Mouse (Mus musculus): ENCODE measurements around the gene Ankrd44. TPM values are rescaled to one million over a fixed set of nuclear protein-coding genes. Genes with fewer than 3 reads are reported as not detected.

The Ankrd44 gene
- total RNA-seq, 4 experiments from 2014 or later = 11.6 to 30.3 (median 23.4) TPM

DNA sequence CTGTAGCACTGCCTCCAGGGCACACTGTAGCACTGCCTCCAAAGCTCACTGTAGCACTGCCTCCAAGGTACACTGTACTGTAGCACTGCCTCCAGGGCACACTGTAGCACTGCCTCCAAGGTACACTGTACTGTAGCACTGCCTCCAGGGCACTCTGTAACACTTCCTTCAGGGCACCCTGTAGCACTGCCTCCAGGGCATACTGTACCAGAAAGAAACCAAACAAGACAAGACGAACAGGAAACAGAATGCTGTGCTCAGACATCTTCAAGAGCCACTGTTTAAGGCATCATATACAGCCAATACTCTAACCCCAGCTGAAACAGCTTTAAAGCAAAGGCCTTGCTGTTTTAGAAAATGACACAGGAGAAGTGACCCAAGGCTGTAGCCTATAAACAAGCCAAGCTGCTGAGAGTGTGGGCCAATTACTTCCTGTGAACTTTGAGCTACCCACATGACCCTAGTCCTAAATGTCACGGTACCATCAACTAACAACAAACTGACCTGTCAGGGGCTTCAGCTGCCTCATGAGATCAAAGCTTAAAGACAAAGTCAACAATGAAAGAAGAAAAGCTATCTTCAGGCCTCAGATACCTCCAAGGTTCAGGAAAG is 43.2 kb downstream of the Ankrd44 start:
- DNase-seq = no peak

DNA sequence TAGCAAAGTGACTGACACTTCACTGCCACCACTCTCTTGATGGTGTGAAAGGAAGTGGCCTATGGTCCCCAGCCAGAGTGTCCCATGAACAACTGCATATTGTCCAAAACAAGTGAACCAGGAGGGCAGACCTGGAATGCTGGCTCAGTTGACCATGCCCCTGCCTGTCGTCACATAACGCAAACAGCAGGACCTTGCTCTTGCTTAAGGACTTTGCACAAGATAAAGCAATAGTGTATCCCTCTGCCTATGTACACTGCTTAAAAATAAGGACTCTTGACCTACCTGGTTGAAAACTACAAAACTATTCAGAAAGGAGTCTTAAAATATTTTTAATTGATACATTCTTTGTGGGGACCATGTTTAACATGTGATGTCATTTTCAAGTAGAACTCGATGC is 44.7 kb downstream of the Ankrd44 start:
- no peak for DNase-seq

DNA sequence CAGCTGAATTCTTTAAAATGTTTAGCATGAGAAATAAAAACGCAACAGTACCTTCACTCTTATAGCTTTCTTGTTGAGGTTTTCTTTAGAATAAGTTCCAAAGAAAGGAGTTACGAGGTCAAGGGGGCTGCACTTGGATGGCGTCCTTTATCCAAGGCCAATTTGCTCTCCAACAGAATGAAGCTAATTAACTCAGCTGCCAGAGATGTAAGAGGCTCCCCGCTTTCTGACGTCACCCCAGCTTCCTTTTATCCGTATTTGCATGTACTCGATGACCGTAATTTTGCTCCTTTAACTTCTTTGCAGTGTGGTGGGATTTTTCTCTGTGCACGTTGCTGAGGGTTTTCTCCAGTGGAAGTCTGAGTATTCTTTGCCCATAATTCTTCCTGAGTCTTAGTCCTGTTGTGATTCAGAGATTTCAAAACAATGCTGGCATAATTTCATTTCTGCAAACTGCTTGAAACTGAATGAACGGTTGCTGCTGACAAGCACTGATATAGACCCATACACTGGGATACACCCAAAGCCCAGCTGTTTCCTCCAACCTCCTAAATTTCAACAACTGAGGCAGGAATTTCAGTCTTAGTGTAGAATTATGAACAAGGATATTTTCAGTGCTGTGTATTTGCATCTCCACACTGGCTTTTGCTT is 48.6 kb downstream of the Ankrd44 start:
- DNase-seq = no peak

DNA sequence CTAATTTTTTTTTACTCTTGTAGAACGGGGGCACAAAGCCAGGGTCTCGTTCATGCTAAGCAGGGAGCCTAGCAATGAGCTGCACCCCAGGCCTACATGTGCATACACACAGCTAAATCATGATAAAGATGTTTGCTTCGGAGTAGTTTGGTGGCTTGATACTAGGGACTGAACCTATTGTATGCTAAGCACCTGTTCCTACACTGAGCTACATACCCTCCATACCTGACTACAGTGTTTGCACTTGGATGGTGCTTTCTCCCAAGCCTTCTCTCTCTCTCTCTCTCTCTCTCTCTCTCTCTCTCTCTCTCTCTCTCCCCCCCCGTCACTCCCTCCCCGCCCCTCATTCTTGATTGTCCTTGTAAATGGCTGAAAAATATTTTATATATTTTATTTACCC is 49.2 kb downstream of the Ankrd44 start:
- DNase-seq = no peak

DNA sequence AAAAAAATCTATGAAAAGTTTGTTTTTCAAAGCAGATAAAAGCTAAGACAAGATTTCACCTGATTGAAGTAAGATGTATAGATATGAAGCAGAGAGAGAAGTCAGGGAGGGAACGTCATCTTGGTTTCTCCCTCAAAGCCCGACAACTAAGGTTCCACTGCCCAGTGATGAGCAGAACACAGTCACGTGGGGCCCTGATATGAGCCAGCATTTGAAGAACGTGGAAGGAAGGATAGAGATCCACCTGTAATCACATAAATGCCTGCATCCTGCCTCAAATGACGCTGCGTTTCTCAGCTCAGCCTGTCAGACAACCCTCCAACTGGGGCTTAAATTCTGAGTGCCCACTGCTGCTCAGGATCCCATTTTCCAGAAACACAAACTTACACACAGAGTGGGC is 52.1 kb downstream of the Ankrd44 start:
- DNase-seq = no peak

DNA sequence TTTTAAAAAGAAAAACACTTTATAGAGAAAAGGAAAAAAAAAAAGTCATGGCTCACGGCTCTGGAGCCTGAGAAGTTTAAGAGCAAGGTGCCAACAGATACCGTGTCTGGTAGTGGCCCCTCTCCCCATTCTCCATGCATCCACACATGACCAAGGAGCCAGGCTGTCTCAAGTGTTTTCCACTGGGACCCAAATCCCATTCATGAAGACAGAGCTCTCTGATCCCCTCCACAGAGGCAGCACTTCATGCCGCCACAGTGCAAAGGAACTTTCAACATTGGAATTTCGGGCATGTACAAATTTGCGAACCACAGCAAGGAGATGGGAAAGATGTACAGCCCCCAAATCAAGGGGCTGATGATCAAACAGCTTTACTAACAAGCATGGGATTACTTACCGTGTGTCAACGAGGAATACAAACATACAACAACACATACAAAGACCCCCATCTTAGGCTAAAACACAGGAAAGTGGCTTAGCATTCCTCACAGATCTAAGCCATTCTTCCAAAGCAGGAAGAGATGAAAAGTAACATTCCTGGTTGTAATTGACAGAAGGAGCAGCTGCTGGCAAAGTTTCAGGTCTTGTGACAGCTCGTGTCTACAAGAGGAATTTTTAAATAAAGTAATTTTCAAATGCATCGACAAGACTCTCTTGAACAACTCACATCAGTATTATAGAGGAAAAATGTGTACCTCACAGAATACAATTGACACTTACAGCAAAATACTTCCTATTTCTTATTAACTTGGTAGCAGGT is 53.1 kb downstream of the Ankrd44 start:
- DNase-seq = no peak

DNA sequence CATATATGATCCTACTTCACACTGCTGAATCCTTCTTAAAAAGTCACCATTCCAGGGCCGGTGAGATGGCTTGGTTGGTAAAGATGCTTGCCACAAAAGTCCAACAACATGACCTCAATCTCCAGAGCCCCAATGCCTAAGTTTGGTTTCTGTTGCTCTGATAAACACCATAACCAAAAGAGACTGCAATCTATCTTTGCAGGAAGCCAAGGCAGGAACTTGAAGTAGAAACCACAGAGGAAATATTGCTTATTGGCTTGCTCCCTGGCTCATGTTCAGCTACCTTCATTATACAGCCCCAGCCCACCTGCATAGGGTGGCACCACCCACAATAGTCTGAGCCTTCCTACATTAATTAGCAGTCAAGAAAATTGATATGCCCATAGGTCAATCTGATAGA is 54.9 kb downstream of the Ankrd44 start:
- DNase-seq = no peak

DNA sequence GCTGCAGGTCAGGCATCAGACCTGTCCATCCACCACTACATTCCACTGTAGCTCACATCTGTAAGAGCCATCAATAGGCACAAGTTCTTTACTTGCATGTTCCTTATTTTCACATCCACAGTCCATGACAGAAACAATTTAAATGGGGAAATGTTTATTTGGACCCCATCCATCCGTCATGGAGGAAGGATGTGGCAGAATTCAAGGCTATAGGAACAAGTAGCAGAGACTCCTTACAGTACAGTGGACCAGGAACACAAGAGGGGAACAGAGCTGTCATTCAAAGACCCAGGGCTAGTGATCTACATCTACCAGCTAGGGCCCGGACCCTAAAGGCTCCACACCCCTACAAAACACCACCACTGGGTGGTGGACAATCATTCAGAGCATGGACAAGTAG is 55.6 kb downstream of the Ankrd44 start:
- no peak for DNase-seq

DNA sequence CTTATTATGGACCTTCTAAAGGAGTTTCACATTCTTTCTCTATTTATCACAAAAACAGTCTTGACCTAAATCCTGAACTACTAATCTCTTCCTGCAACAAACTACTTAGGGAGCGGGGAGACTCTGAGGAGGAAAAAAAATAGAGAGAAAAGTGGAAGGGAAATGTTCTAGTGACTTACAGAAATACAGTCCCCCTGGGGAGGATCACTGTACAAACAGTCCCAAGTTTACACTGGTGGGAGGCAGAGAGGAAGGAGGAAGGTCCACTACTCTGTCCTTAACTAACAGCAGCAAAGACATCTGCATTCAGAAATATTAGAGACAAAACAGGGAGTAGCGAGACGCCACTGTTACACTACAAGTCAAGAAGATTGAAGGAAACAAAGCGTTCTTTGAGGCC is 59.0 kb downstream of the Ankrd44 start:
- no peak for DNase-seq

DNA sequence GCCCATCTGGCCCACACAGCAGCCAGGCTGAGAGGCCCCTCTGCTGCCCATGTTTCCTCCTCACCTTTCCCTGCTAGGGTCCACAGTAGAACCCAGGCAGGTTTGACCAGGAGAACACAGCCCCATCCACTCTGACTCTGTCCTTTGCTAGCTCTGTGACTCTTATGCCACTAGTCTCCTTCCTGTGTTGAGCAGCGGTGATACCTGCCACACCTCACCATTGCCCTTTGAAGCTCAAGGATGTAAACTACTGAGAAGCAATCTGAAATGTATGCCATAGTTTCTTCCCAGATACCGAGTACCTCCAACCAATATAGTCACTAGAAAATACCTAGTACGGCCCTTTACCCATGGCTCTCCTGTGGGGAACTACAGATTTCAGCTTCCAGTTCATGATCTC is 60.1 kb downstream of the Ankrd44 start:
- DNase-seq = no peak

DNA sequence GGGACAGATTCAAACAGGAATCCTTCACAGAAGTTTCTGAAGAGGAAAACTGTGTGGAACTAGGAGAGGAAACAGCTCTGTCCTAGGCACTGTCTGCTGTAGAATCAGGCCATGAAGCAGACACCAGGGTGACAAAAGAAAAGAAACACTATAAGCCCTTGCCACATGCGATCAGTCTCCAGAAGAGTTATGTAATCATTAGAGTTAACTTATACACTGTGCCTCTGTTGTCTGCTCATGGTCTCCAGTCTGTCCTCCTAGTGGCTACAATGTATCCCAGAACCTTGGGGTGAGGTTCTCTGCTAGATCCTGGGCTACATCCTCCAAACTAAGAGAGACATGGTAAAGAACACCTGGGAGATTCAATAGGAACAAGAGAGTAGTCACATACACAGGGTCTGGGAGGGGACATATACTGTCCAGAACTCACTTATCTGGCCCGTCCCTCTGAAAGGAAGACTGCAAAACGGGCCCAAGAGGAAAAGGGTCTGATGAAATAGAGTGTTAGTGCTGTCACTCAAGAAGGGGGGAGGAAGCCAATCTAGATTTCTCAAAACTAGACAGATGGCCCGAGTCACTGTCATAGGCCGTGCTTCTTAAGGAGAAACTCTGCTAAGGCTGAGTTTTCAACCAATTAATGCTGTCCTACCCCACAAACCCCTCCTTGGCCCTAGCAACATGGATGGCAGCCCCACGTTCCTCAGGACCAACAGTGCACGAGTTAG is 61.1 kb downstream of the Ankrd44 start:
- no peak for DNase-seq

DNA sequence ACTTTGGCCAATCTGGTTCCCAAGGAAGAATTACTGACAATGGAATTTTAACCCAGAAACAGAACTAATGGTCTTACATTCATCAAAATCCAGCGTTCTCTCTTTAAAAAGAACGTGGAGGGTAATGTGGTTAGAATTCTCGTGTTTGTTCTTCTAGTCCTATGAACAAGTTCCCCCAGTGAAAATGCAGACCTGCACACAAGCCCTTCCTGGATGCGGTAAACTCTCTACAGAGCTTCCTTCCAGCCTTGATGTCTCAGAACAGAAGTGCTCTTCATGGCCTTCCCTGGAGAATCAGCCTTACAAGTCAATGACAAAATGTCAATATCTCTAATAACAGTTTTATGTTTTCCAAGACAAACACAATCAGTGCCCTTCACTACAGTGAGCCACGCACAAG is 65.8 kb downstream of the Ankrd44 start:
- no peak for DNase-seq

DNA sequence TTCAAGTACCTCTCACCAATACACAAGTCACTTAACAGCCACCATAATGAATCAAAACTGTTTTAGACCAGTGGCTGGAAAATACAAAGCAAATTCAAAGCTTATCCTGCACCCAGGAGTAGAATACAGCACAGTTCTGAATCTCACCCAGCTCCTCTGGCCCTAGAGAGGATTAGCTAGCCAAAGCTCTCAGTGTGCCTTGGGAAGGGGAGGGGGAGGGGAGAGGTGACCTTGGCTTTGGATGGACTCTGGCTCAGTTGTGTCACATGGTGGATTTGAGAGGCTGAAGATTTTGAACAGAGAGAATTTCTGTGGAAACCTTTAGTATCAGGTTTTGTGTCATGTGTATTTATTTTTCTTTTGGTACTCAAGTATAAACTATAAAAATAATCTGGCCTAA is 66.3 kb downstream of the Ankrd44 start:
- DNase-seq = no peak

DNA sequence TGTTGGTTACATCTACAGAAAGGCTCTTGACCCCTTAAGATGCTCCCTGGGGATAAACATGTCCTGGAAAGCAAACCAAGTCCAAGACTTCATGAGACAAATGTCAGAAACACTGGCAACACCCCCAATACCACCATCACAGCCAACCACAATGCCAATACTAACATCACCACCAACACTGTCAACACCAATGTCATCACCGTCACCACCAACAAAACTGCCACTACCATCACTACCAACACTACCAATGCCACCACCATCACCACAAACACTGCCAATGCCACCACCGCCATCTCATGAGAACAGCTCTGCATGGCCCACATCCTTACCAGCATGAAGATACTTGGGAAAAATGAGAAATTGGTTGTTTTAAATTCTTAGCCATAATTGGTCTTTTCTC is 67.3 kb downstream of the Ankrd44 start:
- no peak for DNase-seq

DNA sequence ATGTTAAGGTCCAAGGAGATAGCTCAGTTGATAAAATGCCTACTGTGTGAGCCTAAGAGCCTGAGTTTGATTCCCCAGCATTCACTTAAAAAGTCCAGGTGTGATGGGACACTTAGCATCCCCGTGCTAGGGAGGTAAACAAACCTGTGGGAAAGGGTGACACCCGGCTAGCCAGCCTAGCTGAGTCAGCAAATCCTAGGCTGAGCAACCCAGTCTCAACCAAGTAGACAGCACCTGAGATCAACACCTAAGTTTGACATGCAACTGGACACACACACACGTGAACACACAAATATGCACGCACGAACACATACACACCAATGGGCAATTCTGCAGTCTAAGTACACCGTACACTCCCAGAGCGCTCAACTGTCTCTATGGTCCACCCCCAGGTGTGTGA is 69.7 kb downstream of the Ankrd44 start:
- DNase-seq = no peak

DNA sequence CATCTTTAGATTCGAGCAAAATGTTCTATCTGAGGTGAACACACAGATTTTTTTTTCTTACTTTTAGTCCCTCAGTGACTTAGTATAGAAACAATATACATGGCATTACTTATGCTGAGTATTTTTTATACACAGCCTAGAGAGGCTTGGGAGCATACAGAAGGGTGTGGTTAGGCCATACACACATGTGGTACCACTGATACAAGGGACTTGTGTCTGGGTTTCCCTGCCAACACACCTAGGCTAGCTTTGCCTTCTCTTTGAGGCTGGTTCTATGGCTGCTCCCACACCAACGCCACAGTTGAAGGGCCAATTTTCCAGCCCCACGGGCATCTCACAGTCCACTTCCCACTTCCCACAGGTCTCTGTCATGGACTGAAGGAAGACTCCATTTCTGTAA is 70.2 kb downstream of the Ankrd44 start:
- no peak for DNase-seq

DNA sequence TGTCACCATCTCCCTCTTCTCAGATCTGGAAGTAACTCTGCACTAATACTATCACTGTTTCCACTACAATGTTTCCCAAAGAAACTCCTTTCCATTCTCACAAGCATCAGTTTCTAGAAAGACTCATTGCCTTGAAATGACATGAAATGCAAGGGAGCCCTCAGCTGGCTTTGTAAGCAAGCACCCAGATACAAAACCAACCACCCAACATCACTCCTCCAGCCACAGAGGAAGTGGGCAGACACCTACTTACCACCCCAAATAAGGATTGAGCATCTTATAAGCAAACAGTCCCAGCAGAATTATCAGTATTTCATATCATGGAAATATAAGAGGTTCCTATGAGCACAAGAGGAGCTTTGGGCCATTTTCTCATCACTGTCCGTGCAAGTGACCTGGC is 71.8 kb downstream of the Ankrd44 start:
- no peak for DNase-seq

DNA sequence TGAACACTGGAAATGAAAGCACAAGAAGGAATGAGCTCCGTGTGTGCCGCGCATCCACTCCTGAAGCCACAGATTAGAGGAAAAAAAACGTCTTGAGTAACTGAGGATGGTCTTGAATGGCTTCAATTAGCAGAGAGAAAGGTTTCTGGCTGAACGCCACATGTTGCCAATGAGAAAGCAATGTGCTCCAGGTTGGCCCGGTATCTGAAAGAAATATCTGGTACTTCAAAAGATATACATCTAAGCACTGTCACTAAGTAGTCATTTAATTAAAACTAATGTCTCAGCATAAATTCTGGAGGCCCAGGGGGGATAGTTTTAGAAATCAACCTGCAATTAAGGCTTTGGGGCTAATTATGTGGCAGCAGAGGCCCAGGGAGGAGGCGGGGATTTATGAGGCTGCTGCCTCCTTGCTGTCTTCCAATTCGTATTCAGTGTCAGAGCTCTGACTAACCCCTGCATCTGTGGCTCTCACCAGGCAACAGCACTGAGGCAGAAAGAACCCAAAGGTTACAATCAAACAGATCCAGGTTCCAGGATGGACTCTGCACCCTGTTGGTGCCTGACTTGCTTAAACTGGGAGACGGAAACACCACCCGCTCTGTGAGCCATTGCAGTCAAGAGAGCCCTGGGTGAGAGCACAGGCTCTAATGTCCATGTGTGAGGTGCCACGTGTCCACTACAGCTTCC is 72.7 kb downstream of the Ankrd44 start:
- DNase-seq = no peak

DNA sequence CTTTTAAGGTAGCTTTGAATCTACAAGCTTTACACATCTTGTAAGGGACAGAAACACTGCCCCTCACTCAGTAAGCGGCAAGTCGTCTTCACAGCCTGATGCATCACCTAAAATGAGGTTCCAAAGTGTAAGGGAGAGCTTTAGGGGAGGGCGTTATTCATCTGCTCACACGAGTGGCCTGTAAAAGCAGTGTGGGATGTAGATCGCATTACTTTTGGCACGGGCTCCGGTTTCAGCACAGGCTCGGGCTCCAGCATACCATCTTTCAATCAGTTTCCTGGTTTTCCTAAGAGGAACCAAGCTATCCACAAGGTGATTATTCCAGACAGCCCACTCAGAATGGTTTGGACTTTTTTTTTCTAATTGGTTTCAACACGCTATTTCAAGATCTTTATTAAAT is 74.6 kb downstream of the Ankrd44 start:
- DNase-seq = no peak

DNA sequence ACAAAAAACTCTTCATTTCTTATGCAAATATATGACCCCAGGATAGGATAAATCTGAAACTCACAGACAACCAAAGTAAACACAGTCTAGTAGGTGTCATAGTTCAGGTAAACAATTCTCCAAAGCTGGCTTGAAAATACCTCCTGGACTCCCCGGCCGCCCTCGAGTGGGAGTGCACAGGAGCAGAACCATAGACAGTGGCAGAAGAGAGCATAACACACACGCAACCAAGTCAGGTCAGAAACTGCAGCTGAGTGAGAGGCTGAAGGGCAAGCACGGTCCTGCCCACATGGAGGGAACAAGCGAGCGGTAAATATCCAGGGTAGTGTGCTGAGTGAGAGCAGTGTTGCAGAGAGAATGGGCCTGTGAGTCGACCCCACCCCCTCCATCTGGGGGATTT is 76.1 kb downstream of the Ankrd44 start:
- DNase-seq = no peak

DNA sequence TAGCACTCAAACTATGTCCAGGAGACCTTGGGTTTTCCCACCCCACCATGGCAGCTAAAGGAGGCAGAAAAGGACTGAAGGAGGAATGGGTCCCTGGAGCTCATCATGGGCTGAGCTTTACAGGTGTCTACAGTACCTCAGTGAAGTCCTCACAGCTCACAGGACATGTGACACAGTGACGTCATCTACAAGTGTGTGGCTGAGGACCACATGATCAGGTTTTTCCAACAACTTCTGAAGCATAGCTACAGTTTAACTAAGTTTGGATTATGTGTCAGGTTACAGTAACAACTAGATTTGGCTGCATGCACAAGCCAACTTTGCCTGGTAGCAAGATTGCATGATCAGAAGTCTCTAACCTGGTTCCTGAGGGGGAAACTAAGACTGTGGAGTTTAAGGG is 78.9 kb downstream of the Ankrd44 start:
- DNase-seq = no peak

DNA sequence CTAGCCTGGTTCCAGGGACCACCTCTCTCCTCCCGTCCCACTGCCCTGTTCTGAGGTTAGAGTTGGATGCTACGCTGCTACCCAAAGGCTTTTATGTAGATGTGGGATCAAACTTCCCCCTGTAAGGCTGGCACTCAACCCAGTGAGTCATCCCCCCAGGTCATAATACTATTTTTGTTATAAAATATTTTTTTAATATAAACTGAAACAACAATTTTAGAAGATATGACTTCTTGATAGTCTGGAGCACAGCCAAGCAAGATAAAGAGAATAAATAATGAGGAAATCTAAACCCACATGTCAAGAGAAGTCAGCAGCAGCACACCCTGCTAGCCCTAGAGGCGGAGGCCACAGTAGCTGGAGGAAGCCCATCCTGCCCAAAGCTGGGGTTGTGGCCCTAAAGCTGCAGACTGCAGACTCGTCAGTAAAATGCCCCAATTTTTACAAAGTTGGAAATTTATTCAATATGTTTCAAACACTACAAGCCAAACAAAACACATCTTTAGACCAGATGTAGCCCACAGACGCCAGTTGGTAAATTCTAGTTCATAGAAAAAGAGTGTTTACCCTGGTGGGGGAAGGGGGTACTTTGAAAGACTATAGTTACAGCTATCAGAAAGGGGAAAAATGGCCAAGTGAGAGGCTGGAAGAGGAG is 79.7 kb downstream of the Ankrd44 start:
- DNase-seq = no peak
